ENCODE assay signal across 8 mouse cellular contexts in genomic region chr10:80159021-80159560, GRCm38 (mm10). TPM values are rescaled to one million over a fixed set of nuclear protein-coding genes. Genes with fewer than 3 reads are reported as not detected.
A peak's percentile ranks its signal among the peaks of the same experiment; 100 is the strongest.
DNase-seq lines count a peak whose midpoint lies in the region; ATAC-seq and TF ChIP-seq lines count a peak whose summit lies in the region.

No protein-coding gene starts in this region.

- 0 out of 2 replicates have a peak, but pooled peaks have one; percentile 10 for ATAC-seq in embryonic facial prominence, embryonic 11.5 days (replicated peaks; ENCODE audit: insufficient number of reproducible peaks, low FRiP score, low TSS enrichment, low read depth)
- ATAC-seq in limb, embryonic 14.5 days (ENCODE audit: low FRiP score, low read depth) = peak; percentile 2; the same call in 1 of the 2 replicates
- ATAC-seq in midbrain, embryonic 12.5 days (ENCODE audit: low FRiP score, low read depth) = peak; percentile 41

- H3K4me1 ChIP-seq in embryonic facial prominence, embryonic 11.5 days (ENCODE audit: control insufficient read depth, insufficient read depth, low read length) = peaks cover 31% of the 10 kb centered on the region
- peaks cover 97% of the 10 kb centered on the region for H3K4me1 ChIP-seq in hindbrain, embryonic 10.5 days (replicated peaks)
- peaks cover 54% of the 10 kb centered on the region for H3K4me1 ChIP-seq in limb, embryonic 14.5 days (ENCODE audit: control insufficient read depth, insufficient read depth, low read length)
- peaks cover 79% of the 10 kb centered on the region for H3K4me1 ChIP-seq in midbrain, embryonic 12.5 days

- H3K9ac ChIP-seq in embryonic facial prominence, embryonic 11.5 days (replicated peaks; ENCODE audit: low read length) = 0 out of 2 replicates have a peak overlapping the region, but pooled peaks have one; percentile 30
- H3K9ac ChIP-seq in limb, embryonic 14.5 days (ENCODE audit: low read depth, low read length, severe bottlenecking) = peak overlapping the region; percentile 35; the same call in 1 of the 2 replicates
- peak overlapping the region; percentile 40; the same call in 1 of the 2 replicates for H3K9ac ChIP-seq in midbrain, embryonic 12.5 days (replicated peaks)

- 6% methylated on average over 12 of the region's 12 CpGs for WGBS in embryonic facial prominence, embryonic 11.5 days
- WGBS in hindbrain, embryonic 10.5 days = 9% methylated on average over 12 of the region's 12 CpGs
- 8% methylated on average over 12 of the region's 12 CpGs for WGBS in limb, embryonic 14.5 days
- WGBS in midbrain, embryonic 12.5 days = 5% methylated on average over 12 of the region's 12 CpGs

- no peaks in the 10 kb centered on the region for H3K27me3 ChIP-seq in C2C12 (ENCODE audit: control insufficient read depth, insufficient read depth, insufficient read length)
- no peaks in the 10 kb centered on the region for H3K27me3 ChIP-seq in embryonic facial prominence, embryonic 11.5 days (ENCODE audit: control insufficient read depth, insufficient read depth, low read length)
- peaks cover 6% of the 10 kb centered on the region for H3K27me3 ChIP-seq in hindbrain, embryonic 10.5 days (ENCODE audit: insufficient read depth, poor library complexity, severe bottlenecking)
- no peaks in the 10 kb centered on the region for H3K27me3 ChIP-seq in limb, embryonic 14.5 days (ENCODE audit: control insufficient read depth, insufficient read depth, low read length)
- peaks cover 5% of the 10 kb centered on the region; the same call in 1 of the 2 replicates for H3K27me3 ChIP-seq in midbrain, embryonic 12.5 days

- H3K79me2 ChIP-seq in C2C12 (ENCODE audit: control insufficient read depth, insufficient read depth) = peaks cover 35% of the 10 kb centered on the region

- no peak for TF ChIP-seq CTCF in C2C12 (IDR thresholded peaks at IDR 0.05; ENCODE audit: control insufficient read depth, insufficient read depth, insufficient read length)

- peak overlapping the region; percentile 11 for H3K27ac ChIP-seq in embryonic facial prominence, embryonic 11.5 days (replicated peaks; ENCODE audit: low read depth, low read length)
- peak overlapping the region; percentile 93 for H3K27ac ChIP-seq in hindbrain, embryonic 10.5 days
- peak overlapping the region; percentile 83 for H3K27ac ChIP-seq in limb, embryonic 14.5 days (replicated peaks; ENCODE audit: low read depth, low read length)
- H3K27ac ChIP-seq in midbrain, embryonic 12.5 days (replicated peaks) = peak overlapping the region; percentile 90

- H3ac ChIP-seq in C2C12 (ENCODE audit: control insufficient read depth, insufficient read length, low read depth) = peak overlapping the region; percentile 43

- peaks cover 45% of the 10 kb centered on the region for H3K36me3 ChIP-seq in C2C12 (ENCODE audit: control insufficient read depth, insufficient read depth)
- H3K36me3 ChIP-seq in embryonic facial prominence, embryonic 11.5 days (replicated peaks; ENCODE audit: control insufficient read depth, insufficient read depth, low read depth, low read length) = peaks cover 29% of the 10 kb centered on the region
- H3K36me3 ChIP-seq in hindbrain, embryonic 10.5 days = peaks cover 45% of the 10 kb centered on the region
- H3K36me3 ChIP-seq in limb, embryonic 14.5 days (ENCODE audit: control insufficient read depth, insufficient read depth, low read length) = peaks cover 39% of the 10 kb centered on the region
- H3K36me3 ChIP-seq in midbrain, embryonic 12.5 days = peaks cover 36% of the 10 kb centered on the region

- TF ChIP-seq POLR2A in limb, embryonic 14.5 days (IDR thresholded peaks at IDR 0.05; ENCODE audit: borderline replicate concordance, extremely low read depth, insufficient read depth, insufficient read length) = no peak

- H3K79me3 ChIP-seq in C2C12 (ENCODE audit: low read depth) = peaks cover 23% of the 10 kb centered on the region

- no peaks in the 10 kb centered on the region for H3K9me3 ChIP-seq in embryonic facial prominence, embryonic 11.5 days (replicated peaks; ENCODE audit: control insufficient read depth, low read length)
- H3K9me3 ChIP-seq in hindbrain, embryonic 10.5 days = no peaks in the 10 kb centered on the region
- no peaks in the 10 kb centered on the region for H3K9me3 ChIP-seq in limb, embryonic 14.5 days (ENCODE audit: control insufficient read depth, low read length)
- no peaks in the 10 kb centered on the region for H3K9me3 ChIP-seq in midbrain, embryonic 12.5 days

- DNase-seq in adrenal gland, postnatal 10 days = peak; percentile 68
- no peak for DNase-seq in adrenal gland, adult 8-10 months
- DNase-seq in embryonic facial prominence, embryonic 11.5 days (ENCODE audit: low spot score) = peak; percentile 60
- DNase-seq in hindbrain, embryonic 10.5 days (ENCODE audit: low spot score) = no peak
- no peak for DNase-seq in limb, embryonic 14.5 days (ENCODE audit: low spot score)
- DNase-seq in yolk sac, embryonic 10.5 days (ENCODE audit: low spot score) = peak; percentile 64

- H3K4me2 ChIP-seq in embryonic facial prominence, embryonic 11.5 days (ENCODE audit: low read depth, low read length) = peak overlapping the region; percentile 57
- peak overlapping the region; percentile 81 for H3K4me2 ChIP-seq in limb, embryonic 14.5 days (replicated peaks; ENCODE audit: low read depth, low read length, severe bottlenecking)
- peak overlapping the region; percentile 57 for H3K4me2 ChIP-seq in midbrain, embryonic 12.5 days (replicated peaks)

- peak overlapping the region; percentile 27 for H3K4me3 ChIP-seq in C2C12 (ENCODE audit: insufficient read depth, poor library complexity, severe bottlenecking)
- peak overlapping the region; percentile 29 for H3K4me3 ChIP-seq in embryonic facial prominence, embryonic 11.5 days (ENCODE audit: low read depth, low read length)
- H3K4me3 ChIP-seq in hindbrain, embryonic 10.5 days = peak overlapping the region; percentile 49
- peak overlapping the region; percentile 43 for H3K4me3 ChIP-seq in limb, embryonic 14.5 days (replicated peaks; ENCODE audit: low read length)
- peak overlapping the region; percentile 47 for H3K4me3 ChIP-seq in midbrain, embryonic 12.5 days

TF ChIP-seq in C2C12, 6 proteins besides CTCF, POLR2A, EP300 and RAD21 (continues in another document):
- TF ChIP-seq MYOD1 (IDR thresholded peaks at IDR 0.05; ENCODE audit: control insufficient read depth, insufficient read length, low read depth) = no peak

RNA-seq across cellular contexts. Expression of gene Cirbp, which starts 6.7 kb away (rescaled TPM):
- 100 to 1,000 TPM; 102 to 168 TPM for total RNA-seq in adrenal gland, postnatal 10 days (2021)
- 100 to 1,000 TPM in 3 of 4 experiments, 10 to 100 TPM in 1; 44.2 to 234 (median 162) TPM for total RNA-seq in adrenal gland, adult 8-10 months (2022)
- 30.9 TPM for polyA plus RNA-seq in C2C12 (2012; fragmentation: generic; extraction: Trizol)
- polyA plus RNA-seq in embryonic facial prominence, embryonic 11.5 days (2014; fragmentation: Nextera tagmentation; extraction: Ambion mirVana) = 74.0 and 77.8 TPM in 2 replicates
- polyA plus RNA-seq in hindbrain, embryonic 10.5 days (2016; fragmentation: Nextera tagmentation; extraction: Ambion mirVana) = 95.3 and 153 TPM in 2 replicates
- 286 and 289 TPM in 2 replicates for polyA plus RNA-seq in limb, embryonic 14.5 days (2012; rRNA removed)
- 101 and 106 TPM in 2 replicates for polyA plus RNA-seq in limb, embryonic 14.5 days (2014; fragmentation: Nextera tagmentation; extraction: Ambion mirVana)
- polyA plus RNA-seq in midbrain, embryonic 12.5 days (2016; fragmentation: Nextera tagmentation; extraction: Ambion mirVana) = 227 and 233 TPM in 2 replicates

RNA-seq across cellular contexts. Expression of gene Midn, which starts 11.0 kb away (rescaled TPM):
- 100 to 1,000 TPM; 106 to 127 TPM for total RNA-seq in adrenal gland, postnatal 10 days (2021)
- 100 to 1,000 TPM in 1 of 4 experiments, 10 to 100 TPM in 3; 56.4 to 145 (median 90.1) TPM for total RNA-seq in adrenal gland, adult 8-10 months (2022)
- polyA plus RNA-seq in C2C12 (2012; fragmentation: generic; extraction: Trizol) = 77.5 TPM
- polyA plus RNA-seq in embryonic facial prominence, embryonic 11.5 days (2014; fragmentation: Nextera tagmentation; extraction: Ambion mirVana) = 60.3 and 62.1 TPM in 2 replicates
- 22.3 and 24.6 TPM in 2 replicates for polyA plus RNA-seq in hindbrain, embryonic 10.5 days (2016; fragmentation: Nextera tagmentation; extraction: Ambion mirVana)
- polyA plus RNA-seq in limb, embryonic 14.5 days (2012; rRNA removed) = 108 and 161 TPM in 2 replicates
- polyA plus RNA-seq in limb, embryonic 14.5 days (2014; fragmentation: Nextera tagmentation; extraction: Ambion mirVana) = 33.4 and 39.6 TPM in 2 replicates
- polyA plus RNA-seq in midbrain, embryonic 12.5 days (2016; fragmentation: Nextera tagmentation; extraction: Ambion mirVana) = 41.7 and 46.4 TPM in 2 replicates

RNA-seq across cellular contexts. Expression of gene 1600002K03Rik, which starts 13.7 kb away (rescaled TPM):
- 1 to 10 TPM; 6.4 to 7.7 TPM for total RNA-seq in adrenal gland, postnatal 10 days (2021)
- total RNA-seq in adrenal gland, adult 8-10 months (2022) = 10 to 100 TPM; 18.1 to 22.1 (median 21.7) TPM
- 33.4 TPM for polyA plus RNA-seq in C2C12 (2012; fragmentation: generic; extraction: Trizol)
- polyA plus RNA-seq in embryonic facial prominence, embryonic 11.5 days (2014; fragmentation: Nextera tagmentation; extraction: Ambion mirVana) = 6.0 and 6.8 TPM in 2 replicates
- polyA plus RNA-seq in hindbrain, embryonic 10.5 days (2016; fragmentation: Nextera tagmentation; extraction: Ambion mirVana) = 12.9 and 14.4 TPM in 2 replicates
- 10.9 and 15.5 TPM in 2 replicates for polyA plus RNA-seq in limb, embryonic 14.5 days (2012; rRNA removed)
- 8.5 and 12.8 TPM in 2 replicates for polyA plus RNA-seq in limb, embryonic 14.5 days (2014; fragmentation: Nextera tagmentation; extraction: Ambion mirVana)
- polyA plus RNA-seq in midbrain, embryonic 12.5 days (2016; fragmentation: Nextera tagmentation; extraction: Ambion mirVana) = 12.9 and 13.6 TPM in 2 replicates

RNA-seq across cellular contexts. Expression of gene Cbarp, which starts 18.5 kb away (rescaled TPM):
- 10 to 100 TPM; 41.6 to 65.6 TPM for total RNA-seq in adrenal gland, postnatal 10 days (2021)
- 10 to 100 TPM; 58.4 to 92.4 (median 81.9) TPM for total RNA-seq in adrenal gland, adult 8-10 months (2022)
- 12.1 TPM for polyA plus RNA-seq in C2C12 (2012; fragmentation: generic; extraction: Trizol)
- 6.8 and 9.0 TPM in 2 replicates for polyA plus RNA-seq in embryonic facial prominence, embryonic 11.5 days (2014; fragmentation: Nextera tagmentation; extraction: Ambion mirVana)
- polyA plus RNA-seq in hindbrain, embryonic 10.5 days (2016; fragmentation: Nextera tagmentation; extraction: Ambion mirVana) = 7.1 and 15.0 TPM in 2 replicates
- polyA plus RNA-seq in limb, embryonic 14.5 days (2012; rRNA removed) = 28.9 and 36.0 TPM in 2 replicates
- polyA plus RNA-seq in limb, embryonic 14.5 days (2014; fragmentation: Nextera tagmentation; extraction: Ambion mirVana) = 7.5 and 9.3 TPM in 2 replicates
- polyA plus RNA-seq in midbrain, embryonic 12.5 days (2016; fragmentation: Nextera tagmentation; extraction: Ambion mirVana) = 19.3 and 20.0 TPM in 2 replicates

RNA-seq across cellular contexts. Expression of gene Efna2, which starts 20.2 kb away (rescaled TPM):
- 1 to 10 TPM; 3.3 to 4.5 TPM for total RNA-seq in adrenal gland, postnatal 10 days (2021)
- total RNA-seq in adrenal gland, adult 8-10 months (2022) = 1 to 10 TPM; 2.4 to 5.2 (median 3.3) TPM
- 3.2 TPM for polyA plus RNA-seq in C2C12 (2012; fragmentation: generic; extraction: Trizol)
- polyA plus RNA-seq in embryonic facial prominence, embryonic 11.5 days (2014; fragmentation: Nextera tagmentation; extraction: Ambion mirVana) = 34.6 and 42.3 TPM in 2 replicates
- polyA plus RNA-seq in hindbrain, embryonic 10.5 days (2016; fragmentation: Nextera tagmentation; extraction: Ambion mirVana) = 41.3 and 43.7 TPM in 2 replicates
- polyA plus RNA-seq in limb, embryonic 14.5 days (2012; rRNA removed) = 41.7 and 67.7 TPM in 2 replicates
- polyA plus RNA-seq in limb, embryonic 14.5 days (2014; fragmentation: Nextera tagmentation; extraction: Ambion mirVana) = 31.5 and 38.6 TPM in 2 replicates
- polyA plus RNA-seq in midbrain, embryonic 12.5 days (2016; fragmentation: Nextera tagmentation; extraction: Ambion mirVana) = 114 and 127 TPM in 2 replicates

Comparison
In these comparisons a context has a peak if more than half of its experiments do, and no peak if none do; other contexts are left out.
1. DNase-seq: peak in adrenal gland, postnatal 10 days (single experiment), embryonic facial prominence, embryonic 11.5 days (single experiment) and yolk sac, embryonic 10.5 days (single experiment); none in adrenal gland, adult 8-10 months (single experiment), hindbrain, embryonic 10.5 days (single experiment) and limb, embryonic 14.5 days (single experiment).
2. H3K27ac ChIP-seq: peak in every context shown above with its lines; median percentile 93 in hindbrain, embryonic 10.5 days; 90 in midbrain, embryonic 12.5 days; 83 in limb, embryonic 14.5 days; 11 in embryonic facial prominence, embryonic 11.5 days.
3. Peak in every context shown above with its lines, with median percentiles within 50 percentile points of each other: H3K4me3 ChIP-seq, ATAC-seq, H3K4me2 ChIP-seq and H3K9ac ChIP-seq.